Mouse (Mus musculus) olfactory bulb, adult 2 months (tissue): ENCODE measurements around the gene Hoxb1. TPM values are rescaled to one million over a fixed set of nuclear protein-coding genes. Genes with fewer than 3 reads are reported as not detected.

Experiments used
- H3K27ac ChIP-seq: fragments of 200-500 bp; 2 replicates; pipeline ENCODE4 v1.5.1; 2012; ENCODE audit warnings: low read depth, low read length; ENCODE audit not compliant: insufficient read depth
- H3K4me1 ChIP-seq: fragments of 200-500 bp; 2 replicates; pipeline ENCODE4 v1.6.1; 2012; ENCODE audit warnings: low read length; ENCODE audit not compliant: control insufficient read depth, insufficient read depth
- H3K4me3 ChIP-seq: fragments of 200-500 bp; 2 replicates; pipeline ENCODE4 v1.5.1; 2012; ENCODE audit warnings: mild to moderate bottlenecking, low read depth, low read length, moderate library complexity; ENCODE audit not compliant: insufficient read depth
- CTCF ChIP-seq: fragments of 200-500 bp; IDR thresholded peaks from 2 replicates; pipeline ENCODE4 v1.5.1; 2012; ENCODE audit warnings: low read depth, mild to moderate bottlenecking, low read length, moderate library complexity; ENCODE audit not compliant: insufficient read depth
- POLR2A ChIP-seq: fragments of 200-500 bp; IDR thresholded peaks from 2 replicates; pipeline ENCODE4 v1.6.1; 2012; ENCODE audit warnings: mild to moderate bottlenecking, low read depth, low read length, moderate library complexity; ENCODE audit not compliant: insufficient read depth
- WGBS: fragments of 180-500 bp; shearing (Covaris S2); methylation state at CpG from one replicate; pipeline ENCODE4 v1.1.7; 2018; 5-methylcytosine and 5-hydroxymethylcytosine counted together
- polyA plus RNA-seq: library from polyadenylated mRNA; stranded (reverse); fragments of >200 nt; gene quantifications from 2 replicates; pipeline ENCODE4 v1.2.4, GENCODE M21; 2012; ENCODE audit warnings: low replicate concordance; ENCODE audit not compliant: missing spikeins, insufficient read depth, insufficient read length

Gene Hoxb1
- polyA plus RNA-seq, 1 experiment, result not detected

GRCm38 (mm10) chr11:96404016-96404604 is 38.6 kb downstream of the Hoxb1 start:
- 78% methylated on average over 10 of the region's 10 CpGs for WGBS
- peaks cover 8% of the 10 kb centered on the region; the same call in 1 of the 2 replicates for H3K4me1 ChIP-seq
- no peak overlapping the region for H3K27ac ChIP-seq
- no peak overlapping the region for H3K4me3 ChIP-seq
- TF ChIP-seq CTCF, result no peak
- TF ChIP-seq POLR2A, result no peak

DNA sequence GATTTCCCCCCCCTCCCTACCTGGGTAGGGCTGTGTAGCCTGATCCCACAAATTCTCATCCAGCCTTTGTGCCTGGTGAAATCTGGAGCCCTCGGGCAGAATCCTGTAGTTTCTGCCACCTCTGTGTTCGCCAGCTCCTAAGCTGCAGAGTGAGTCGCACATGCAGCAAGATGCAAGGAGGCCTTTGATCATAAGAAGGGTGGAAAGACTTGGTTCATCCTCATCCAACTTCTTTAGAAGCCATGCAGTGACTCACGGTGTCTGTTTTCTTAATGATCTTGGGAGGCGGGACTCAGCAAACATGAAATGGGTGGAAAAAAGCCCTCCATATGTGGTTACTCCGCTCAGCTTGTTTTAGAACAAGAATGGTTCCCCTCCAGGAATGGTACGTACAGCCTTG is 39.3 kb downstream of the Hoxb1 start:
- WGBS, result 79% methylated on average over 7 of the region's 7 CpGs
- Histone ChIP-seq H3K4me1 (peaks cover 8% of the 10 kb centered on the region; the same call in 1 of the 2 replicates), H3K27ac (no peak overlapping the region), H3K4me3 (no peak overlapping the region)
- TF ChIP-seq CTCF (no peak), POLR2A (no peak)

GRCm38 (mm10) chr11:96405541-96405940 is 40.0 kb downstream of the Hoxb1 start:
- Histone ChIP-seq H3K27ac (no peak overlapping the region), H3K4me1 (peaks cover 8% of the 10 kb centered on the region; the same call in 1 of the 2 replicates), H3K4me3 (no peak overlapping the region)
- WGBS, result 83% methylated on average over 4 of the region's 4 CpGs
- TF ChIP-seq POLR2A, result no peak
- TF ChIP-seq CTCF, result no peak

- no peak for TF ChIP-seq POLR2A
- peak; percentile 67; the same call in 1 of the 2 replicates for TF ChIP-seq CTCF
- 18% methylated on average over 36 of the region's 36 CpGs for WGBS
- peaks cover 8% of the 10 kb centered on the region; the same call in 1 of the 2 replicates for H3K4me1 ChIP-seq
- no peak overlapping the region for H3K27ac ChIP-seq
- H3K4me3 ChIP-seq, result no peak overlapping the region
Measured at GRCm38 (mm10) chr11:96407191-96408072, 41.9 kb downstream of the Hoxb1 start.

DNA sequence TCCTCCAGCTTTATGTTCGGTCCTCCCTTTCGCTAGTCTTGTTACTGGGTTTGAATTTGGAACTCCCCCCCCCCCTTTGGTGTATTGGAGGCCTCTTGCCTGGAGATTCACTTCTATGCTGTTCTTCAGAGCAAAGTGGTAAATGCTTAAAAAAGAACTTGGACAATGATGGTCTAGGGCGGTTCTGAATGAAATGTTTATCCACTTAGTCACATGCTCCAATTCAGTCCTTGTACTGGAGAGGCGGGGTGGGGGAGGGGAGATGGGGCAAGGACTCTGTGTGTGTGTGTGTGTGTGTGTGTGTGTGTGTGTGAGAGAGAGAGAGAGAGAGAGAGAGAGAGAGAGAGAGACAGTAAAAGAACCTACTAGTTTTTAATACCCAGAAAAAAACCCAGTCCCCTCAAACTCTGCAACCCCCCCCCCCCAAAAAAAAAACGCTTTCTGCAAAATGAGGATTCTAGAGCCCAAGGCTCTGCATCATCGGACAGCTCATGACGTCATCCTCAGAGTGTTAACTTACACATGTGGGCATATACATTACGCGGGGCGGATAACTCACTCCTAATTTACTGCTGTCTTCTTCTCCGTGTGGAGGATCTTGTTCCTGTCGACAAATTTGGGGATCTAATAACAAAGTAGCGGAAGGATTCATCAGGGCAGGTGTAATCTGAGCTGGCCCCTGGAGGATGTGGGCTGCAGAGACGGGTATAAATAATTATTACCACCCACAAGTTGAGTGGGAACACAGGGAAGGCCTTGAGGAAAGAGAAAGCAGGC is 42.9 kb downstream of the Hoxb1 start:
- Histone ChIP-seq H3K4me1 (peaks cover 9% of the 10 kb centered on the region; the same call in 1 of the 2 replicates), H3K4me3 (no peak overlapping the region), H3K27ac (no peak overlapping the region)
- 55% methylated on average over 14 of the region's 14 CpGs for WGBS
- TF ChIP-seq CTCF (no peak), POLR2A (no peak)

DNA sequence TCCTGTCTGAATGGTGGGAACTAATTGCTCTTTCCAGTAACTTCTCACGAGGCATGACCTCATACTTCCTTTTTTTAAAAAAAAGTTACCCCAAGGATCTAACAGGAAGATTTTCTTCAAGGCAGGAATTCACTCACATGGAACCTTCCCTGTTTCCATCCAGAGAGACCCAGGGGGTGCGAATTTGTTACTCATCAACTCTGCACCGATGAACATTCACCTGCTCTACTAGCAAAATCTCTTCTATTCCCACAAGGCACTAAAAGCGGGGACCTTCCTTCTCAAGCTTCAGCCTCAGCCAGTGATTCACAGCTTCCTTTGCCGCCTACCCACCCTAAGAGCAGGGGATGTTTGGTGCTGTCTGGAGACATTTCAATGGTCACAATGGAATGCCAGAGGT is 45.5 kb downstream of the Hoxb1 start:
- Histone ChIP-seq H3K4me3 (no peak overlapping the region), H3K27ac (no peak overlapping the region), H3K4me1 (peaks cover 15% of the 10 kb centered on the region; the same call in 1 of the 2 replicates)
- 70% methylated on average over 5 of the region's 5 CpGs for WGBS
- TF ChIP-seq POLR2A (no peak), CTCF (no peak)

GRCm38 (mm10) chr11:96411934-96412333 is 46.4 kb downstream of the Hoxb1 start:
- H3K27ac ChIP-seq, result no peak overlapping the region
- H3K4me3 ChIP-seq, result no peak overlapping the region
- peaks cover 15% of the 10 kb centered on the region; the same call in 1 of the 2 replicates for H3K4me1 ChIP-seq
- WGBS, result 70% methylated on average over 4 of the region's 4 CpGs
- TF ChIP-seq CTCF (no peak), POLR2A (no peak)

GRCm38 (mm10) chr11:96412941-96413491 is 47.5 kb downstream of the Hoxb1 start:
- Histone ChIP-seq H3K27ac (no peak overlapping the region), H3K4me1 (peaks cover 7% of the 10 kb centered on the region; the same call in 1 of the 2 replicates), H3K4me3 (no peak overlapping the region)
- 58% methylated on average over 9 of the region's 9 CpGs for WGBS
- TF ChIP-seq CTCF, result no peak
- TF ChIP-seq POLR2A, result no peak
